In genomic region chr12:111434164-111434744, GRCm38 (mm10) we compare ENCODE assay signal across 10 mouse cellular contexts. TPM values are rescaled to one million over a fixed set of nuclear protein-coding genes. Genes with fewer than 3 reads are reported as not detected.
DNase-seq lines count a peak whose midpoint lies in the region; ATAC-seq and TF ChIP-seq lines count a peak whose summit lies in the region.
"Had no signal": no experiment of that assay in that cellular context is flagged by ENCODE, and none has a peak within 500 bp of the region (broad histone marks: within the 10 kb centered on the region; RNA-seq: fewer than 3 reads in every experiment).

No protein-coding gene starts in this region.

- WGBS in intestine, embryonic 14.5 days: 23% methylated on average over 7 of the region's 7 CpGs
- 37% methylated on average over 6 of the region's 7 CpGs for WGBS in intestine, postnatal 0 days
- WGBS in forebrain, embryonic 15.5 days: 24% methylated on average over 6 of the region's 7 CpGs
- 59% methylated on average over 7 of the region's 7 CpGs for WGBS in liver, embryonic 15.5 days (ENCODE audit: insufficient replicate concordance)

- peak overlapping the region; percentile 22; the same call in 1 of the 2 replicates for H3K27ac ChIP-seq in intestine, embryonic 14.5 days (ENCODE audit: low read depth)
- no peak overlapping the region for H3K27ac ChIP-seq in intestine, postnatal 0 days (ENCODE audit: low read depth, low read length)
- peak overlapping the region; percentile 70 for H3K27ac ChIP-seq in forebrain, embryonic 15.5 days (replicated peaks)
- peak overlapping the region; percentile 80 for H3K27ac ChIP-seq in liver, embryonic 15.5 days (replicated peaks)

- no peak overlapping the region for H3K4me2 ChIP-seq in intestine, embryonic 14.5 days (ENCODE audit: low read length)
- H3K4me2 ChIP-seq in intestine, postnatal 0 days (replicated peaks; ENCODE audit: low read depth): no peak overlapping the region
- H3K4me2 ChIP-seq in forebrain, embryonic 15.5 days (replicated peaks): no peak overlapping the region; the same call in 1 of the 2 replicates
- peak overlapping the region; percentile 58 for H3K4me2 ChIP-seq in liver, embryonic 15.5 days

- peaks cover 12% of the 10 kb centered on the region for H3K4me1 ChIP-seq in intestine, embryonic 14.5 days (replicated peaks; ENCODE audit: control insufficient read depth, insufficient read depth, low read length)
- peaks cover 18% of the 10 kb centered on the region for H3K4me1 ChIP-seq in intestine, postnatal 0 days (replicated peaks; ENCODE audit: control insufficient read depth, insufficient read depth, low read length)
- peaks cover 12% of the 10 kb centered on the region for H3K4me1 ChIP-seq in forebrain, embryonic 15.5 days
- peaks cover 100% of the 10 kb centered on the region for H3K4me1 ChIP-seq in liver, embryonic 15.5 days (replicated peaks)

- H3K9ac ChIP-seq in intestine, embryonic 14.5 days (ENCODE audit: low read length): no peak overlapping the region
- H3K9ac ChIP-seq in intestine, postnatal 0 days (ENCODE audit: low read depth, low read length): no peak overlapping the region
- no peak overlapping the region for H3K9ac ChIP-seq in forebrain, embryonic 15.5 days (replicated peaks)
- H3K9ac ChIP-seq in liver, embryonic 15.5 days: peak overlapping the region; percentile 35

- H3K4me3 ChIP-seq in intestine, embryonic 14.5 days (ENCODE audit: low read depth, low read length): no peak overlapping the region
- H3K4me3 ChIP-seq in intestine, postnatal 0 days (ENCODE audit: low read depth, low read length): no peak overlapping the region
- H3K4me3 ChIP-seq in forebrain, embryonic 15.5 days: no peak overlapping the region
- peak overlapping the region; percentile 6; the same call in 1 of the 2 replicates for H3K4me3 ChIP-seq in liver, embryonic 15.5 days (replicated peaks)

- no peaks in the 10 kb centered on the region for H3K36me3 ChIP-seq in intestine, embryonic 14.5 days (ENCODE audit: control insufficient read depth, insufficient read depth, low read length)
- H3K36me3 ChIP-seq in intestine, postnatal 0 days (ENCODE audit: control insufficient read depth, insufficient read depth): no peaks in the 10 kb centered on the region; the same call in 1 of the 2 replicates
- no peaks in the 10 kb centered on the region for H3K36me3 ChIP-seq in forebrain, embryonic 15.5 days
- H3K36me3 ChIP-seq in liver, embryonic 15.5 days (replicated peaks): no peaks in the 10 kb centered on the region

- H3K27me3 ChIP-seq in intestine, embryonic 14.5 days (replicated peaks; ENCODE audit: control insufficient read depth, insufficient read depth, low read length): peaks cover 36% of the 10 kb centered on the region
- no peaks in the 10 kb centered on the region; the same call in 1 of the 2 replicates for H3K27me3 ChIP-seq in intestine, postnatal 0 days (replicated peaks; ENCODE audit: control insufficient read depth, insufficient read depth, low read length)
- peaks cover 37% of the 10 kb centered on the region for H3K27me3 ChIP-seq in forebrain, embryonic 15.5 days
- peaks cover 26% of the 10 kb centered on the region for H3K27me3 ChIP-seq in liver, embryonic 15.5 days

- H3K9me3 ChIP-seq in intestine, embryonic 14.5 days (ENCODE audit: control insufficient read depth, low read length): no peaks in the 10 kb centered on the region
- no peaks in the 10 kb centered on the region for H3K9me3 ChIP-seq in intestine, postnatal 0 days (ENCODE audit: control insufficient read depth)
- no peaks in the 10 kb centered on the region for H3K9me3 ChIP-seq in forebrain, embryonic 15.5 days
- H3K9me3 ChIP-seq in liver, embryonic 15.5 days (replicated peaks): no peaks in the 10 kb centered on the region

- ATAC-seq in intestine, embryonic 14.5 days (replicated peaks; ENCODE audit: low FRiP score, low TSS enrichment, low read depth): no peak
- no peak for ATAC-seq in intestine, postnatal 0 days
- no peak; the same call in 1 of the 2 replicates for ATAC-seq in forebrain, embryonic 15.5 days (replicated peaks)
- ATAC-seq in liver, embryonic 15.5 days (ENCODE audit: insufficient read depth): peak; percentile 12; the same call in 1 of the 2 replicates
- ATAC-seq in monocyte, adult 5-6 weeks (replicated peaks; ENCODE audit: insufficient number of reproducible peaks, low FRiP score, low TSS enrichment, poor library complexity, severe bottlenecking): no peak

- TF ChIP-seq CTCF in intestine, postnatal 0 days (IDR thresholded peaks at IDR 0.05; ENCODE audit: low read depth): no peak

- DNase-seq in intestine, embryonic 14.5 days (ENCODE audit: low spot score): no peak
- peak; percentile 42 for DNase-seq in ZHBTc4 (ENCODE audit: low read depth, low spot score)
- no peak for DNase-seq in right cerebral cortex, postnatal 14 days
- no peak for DNase-seq in cerebellum, postnatal 25 days
- DNase-seq: cerebellum, adult 11-12 months; left cerebral cortex, postnatal 4 days had no signal

RNA-seq across cellular contexts. Expression of gene Tnfaip2, which starts 8.0 kb away (rescaled TPM):
- polyA plus RNA-seq in intestine, embryonic 14.5 days (2014; fragmentation: Nextera tagmentation; extraction: Ambion mirVana): 3.2 and 5.0 TPM in 2 replicates
- polyA plus RNA-seq in intestine, postnatal 0 days (2015; fragmentation: Nextera tagmentation; extraction: Ambion mirVana): 10.5 and 10.8 TPM in 2 replicates
- 0.51 and 1.1 TPM in 2 replicates for polyA plus RNA-seq in forebrain, embryonic 15.5 days (2015; fragmentation: Nextera tagmentation; extraction: Ambion mirVana)
- 70.3 and 79.5 TPM in 2 replicates for polyA plus RNA-seq in liver, embryonic 15.5 days (2015; fragmentation: Nextera tagmentation; extraction: Ambion mirVana)
- total RNA-seq in monocyte, adult 5-6 weeks (2017): 25.9 to 40.4 TPM (median 27.4 TPM) in 3 replicates

RNA-seq across cellular contexts. Expression of gene Exoc3l4, which starts 17.4 kb away (rescaled TPM):
- 8.5 and 10.2 TPM in 2 replicates for polyA plus RNA-seq in intestine, embryonic 14.5 days (2014; fragmentation: Nextera tagmentation; extraction: Ambion mirVana)
- polyA plus RNA-seq in intestine, postnatal 0 days (2015; fragmentation: Nextera tagmentation; extraction: Ambion mirVana): 163 and 172 TPM in 2 replicates
- 1.7 and 2.0 TPM in 2 replicates for polyA plus RNA-seq in forebrain, embryonic 15.5 days (2015; fragmentation: Nextera tagmentation; extraction: Ambion mirVana)
- polyA plus RNA-seq in liver, embryonic 15.5 days (2015; fragmentation: Nextera tagmentation; extraction: Ambion mirVana): 22.5 and 23.5 TPM in 2 replicates
- 1.1 TPM in 1 of 3 replicates, not detected in the others for total RNA-seq in monocyte, adult 5-6 weeks (2017)

RNA-seq across cellular contexts. Expression of gene Lbhd2, which starts 27.6 kb away (rescaled TPM):
- 1.3 and 2.9 TPM in 2 replicates for polyA plus RNA-seq in intestine, embryonic 14.5 days (2014; fragmentation: Nextera tagmentation; extraction: Ambion mirVana)
- polyA plus RNA-seq in intestine, postnatal 0 days (2015; fragmentation: Nextera tagmentation; extraction: Ambion mirVana): 2.2 and 2.8 TPM in 2 replicates
- polyA plus RNA-seq in forebrain, embryonic 15.5 days (2015; fragmentation: Nextera tagmentation; extraction: Ambion mirVana): 1.6 and 2.2 TPM in 2 replicates
- polyA plus RNA-seq in liver, embryonic 15.5 days (2015; fragmentation: Nextera tagmentation; extraction: Ambion mirVana): not detected in 2 replicates
- not detected in 3 replicates for total RNA-seq in monocyte, adult 5-6 weeks (2017)

RNA-seq across cellular contexts. Expression of gene Gm266, which starts 51.4 kb away (rescaled TPM):
- 27.5 and 33.8 TPM in 2 replicates for polyA plus RNA-seq in intestine, embryonic 14.5 days (2014; fragmentation: Nextera tagmentation; extraction: Ambion mirVana)
- polyA plus RNA-seq in intestine, postnatal 0 days (2015; fragmentation: Nextera tagmentation; extraction: Ambion mirVana): 7.3 and 8.6 TPM in 2 replicates
- polyA plus RNA-seq in forebrain, embryonic 15.5 days (2015; fragmentation: Nextera tagmentation; extraction: Ambion mirVana): 0.55 and 0.79 TPM in 2 replicates
- 0.56 and 0.62 TPM in 2 replicates for polyA plus RNA-seq in liver, embryonic 15.5 days (2015; fragmentation: Nextera tagmentation; extraction: Ambion mirVana)
- total RNA-seq in monocyte, adult 5-6 weeks (2017): not detected in 3 replicates

RNA-seq across cellular contexts. Expression of gene Cdc42bpb, which starts 56.7 kb away (rescaled TPM):
- 48.2 and 49.0 TPM in 2 replicates for polyA plus RNA-seq in intestine, embryonic 14.5 days (2014; fragmentation: Nextera tagmentation; extraction: Ambion mirVana)
- 26.4 and 27.2 TPM in 2 replicates for polyA plus RNA-seq in intestine, postnatal 0 days (2015; fragmentation: Nextera tagmentation; extraction: Ambion mirVana)
- 33.9 and 35.5 TPM in 2 replicates for polyA plus RNA-seq in forebrain, embryonic 15.5 days (2015; fragmentation: Nextera tagmentation; extraction: Ambion mirVana)
- 6.6 and 9.4 TPM in 2 replicates for polyA plus RNA-seq in liver, embryonic 15.5 days (2015; fragmentation: Nextera tagmentation; extraction: Ambion mirVana)
- 37.5 to 41.2 TPM (median 40.7 TPM) in 3 replicates for total RNA-seq in monocyte, adult 5-6 weeks (2017)
